In genomic region chr14:34200738-34201230, GRCm38 (mm10) we compare ENCODE assay signal across 7 mouse cellular contexts. TPM values are rescaled to one million over a fixed set of nuclear protein-coding genes. Genes with fewer than 3 reads are reported as not detected.
A peak's percentile ranks its signal among the peaks of the same experiment; 100 is the strongest.
DNase-seq lines count a peak whose midpoint lies in the region; ATAC-seq lines count a peak whose summit lies in the region.

No protein-coding gene starts in this region.

- H3K9me3 ChIP-seq in heart, embryonic 15.5 days (replicated peaks), result no peaks in the 10 kb centered on the region
- H3K9me3 ChIP-seq in midbrain, embryonic 12.5 days, result no peaks in the 10 kb centered on the region

- WGBS in heart, embryonic 15.5 days, result 10% methylated on average over 19 of the region's 19 CpGs
- WGBS in midbrain, embryonic 12.5 days, result 1% methylated on average over 19 of the region's 19 CpGs

- peak overlapping the region; percentile 59 for H3K9ac ChIP-seq in heart, embryonic 15.5 days
- H3K9ac ChIP-seq in midbrain, embryonic 12.5 days (replicated peaks), result peak overlapping the region; percentile 71

- peaks cover 18% of the 10 kb centered on the region for H3K27me3 ChIP-seq in heart, embryonic 15.5 days
- H3K27me3 ChIP-seq in midbrain, embryonic 12.5 days, result peaks cover 22% of the 10 kb centered on the region

- no peak overlapping the region for H3K27ac ChIP-seq in heart, embryonic 15.5 days
- H3K27ac ChIP-seq in midbrain, embryonic 12.5 days (replicated peaks), result peak overlapping the region; percentile 56

- peak; percentile 59; the same call in 1 of the 2 replicates for ATAC-seq in heart, embryonic 15.5 days (replicated peaks; ENCODE audit: insufficient number of reproducible peaks, insufficient read depth, low FRiP score, low read depth)
- peak; percentile 81 for ATAC-seq in midbrain, embryonic 12.5 days (ENCODE audit: low FRiP score, low read depth)

- peak overlapping the region; percentile 70 for H3K4me3 ChIP-seq in heart, embryonic 15.5 days
- H3K4me3 ChIP-seq in midbrain, embryonic 12.5 days, result peak overlapping the region; percentile 81

- H3K4me1 ChIP-seq in heart, embryonic 15.5 days (replicated peaks), result peaks cover 12% of the 10 kb centered on the region
- peaks cover 5% of the 10 kb centered on the region for H3K4me1 ChIP-seq in midbrain, embryonic 12.5 days

- H3K4me2 ChIP-seq in heart, embryonic 15.5 days, result peak overlapping the region; percentile 99
- H3K4me2 ChIP-seq in midbrain, embryonic 12.5 days (replicated peaks), result peak overlapping the region; percentile 94

- no peaks in the 10 kb centered on the region for H3K36me3 ChIP-seq in heart, embryonic 15.5 days
- H3K36me3 ChIP-seq in midbrain, embryonic 12.5 days, result no peaks in the 10 kb centered on the region

- DNase-seq in right cerebral cortex, postnatal 4 days, result peak; percentile 62
- no peak for DNase-seq in right cerebral cortex, adult 18-20 months
- peak; percentile 61 to 74 for DNase-seq in cerebellum, postnatal 14 days
- DNase-seq in kidney, postnatal 4 days, result peak; percentile 65 to 76
- no peak for DNase-seq in layer of hippocampus, adult 18-20 months (ENCODE audit: low spot score in 2 of 2)

RNA-seq across cellular contexts. Expression of gene Gprin2, which starts 0.7 kb away (rescaled TPM):
- polyA plus RNA-seq in heart, embryonic 15.5 days (2015; fragmentation: Nextera tagmentation; extraction: Ambion mirVana), result 0.10 and 0.11 TPM in 2 replicates
- 3.1 and 3.5 TPM in 2 replicates for polyA plus RNA-seq in midbrain, embryonic 12.5 days (2016; fragmentation: Nextera tagmentation; extraction: Ambion mirVana)
- 1 to 10 TPM; 2.9 to 3.3 TPM for total RNA-seq in layer of hippocampus, adult 18-20 months (2021)

RNA-seq across cellular contexts. Expression of gene Syt15, which starts 18.6 kb away (rescaled TPM):
- polyA plus RNA-seq in heart, embryonic 15.5 days (2015; fragmentation: Nextera tagmentation; extraction: Ambion mirVana), result 0.35 and 0.77 TPM in 2 replicates
- 0.46 and 0.52 TPM in 2 replicates for polyA plus RNA-seq in midbrain, embryonic 12.5 days (2016; fragmentation: Nextera tagmentation; extraction: Ambion mirVana)
- total RNA-seq in layer of hippocampus, adult 18-20 months (2021), result under 1 TPM; 0.30 to 0.32 TPM

RNA-seq across cellular contexts. Expression of gene Npy4r, which starts 48.5 kb away (rescaled TPM):
- polyA plus RNA-seq in heart, embryonic 15.5 days (2015; fragmentation: Nextera tagmentation; extraction: Ambion mirVana), result 0.13 and 0.15 TPM in 2 replicates
- not detected in 2 replicates for polyA plus RNA-seq in midbrain, embryonic 12.5 days (2016; fragmentation: Nextera tagmentation; extraction: Ambion mirVana)
- not detected for total RNA-seq in layer of hippocampus, adult 18-20 months (2021)

Comparison
In these comparisons a context has a peak if more than half of its experiments do, and no peak if none do; other contexts are left out.
1. DNase-seq: peak in right cerebral cortex, postnatal 4 days (single experiment), cerebellum, postnatal 14 days (2 of 2) and kidney, postnatal 4 days (2 of 2); none in right cerebral cortex, adult 18-20 months (single experiment) and layer of hippocampus, adult 18-20 months (0 of 2).